Mouse (Mus musculus) CH12F3 (cell line): ENCODE measurements around the gene Tha1.

Experiments used
- in situ Hi-C: fragments of 300-500 bp; cut with MboI; formaldehyde crosslinking; loops from 2 replicates; pipeline ENCODE4 v1.14.3; 2020; ENCODE audit warnings: low sequenced_read_pairs

Tha1 gene

DNA sequence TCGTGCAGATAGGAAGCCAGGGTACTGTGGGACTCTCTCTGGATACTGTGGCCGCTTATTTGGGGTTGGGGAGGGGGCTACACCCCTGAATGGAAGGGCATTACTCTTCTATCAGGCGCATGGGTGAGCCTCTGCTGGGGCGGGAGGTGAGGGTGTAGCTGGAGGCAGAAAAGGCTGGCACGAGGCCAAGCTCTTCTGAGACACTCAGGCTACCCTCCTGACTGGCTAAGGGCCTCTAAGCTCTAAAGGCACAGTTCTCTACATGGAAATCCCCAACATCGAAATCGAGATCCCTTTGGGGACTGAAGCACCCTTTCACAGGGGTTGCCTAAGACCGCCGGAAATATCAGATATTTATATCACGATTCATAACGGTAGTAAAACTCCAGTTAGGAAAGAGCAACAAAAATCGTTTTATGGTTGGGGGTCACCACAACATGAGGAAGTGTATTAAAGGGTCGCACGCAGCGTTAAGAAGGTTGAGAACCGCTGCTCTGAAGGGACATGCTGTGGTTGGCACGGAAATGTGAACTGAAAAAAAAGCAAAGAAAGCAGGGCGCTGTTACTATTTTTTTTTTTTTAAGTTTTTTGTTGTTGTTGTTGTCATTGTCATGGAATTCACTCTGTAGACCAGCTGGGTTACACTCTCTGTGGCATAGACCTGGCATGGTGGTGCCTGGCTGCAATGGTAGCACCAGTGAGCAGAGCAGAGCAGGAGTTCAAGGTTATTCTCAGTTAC is 45.0 kb downstream of the Tha1 start:
- in situ Hi-C loops: no loop called here

DNA sequence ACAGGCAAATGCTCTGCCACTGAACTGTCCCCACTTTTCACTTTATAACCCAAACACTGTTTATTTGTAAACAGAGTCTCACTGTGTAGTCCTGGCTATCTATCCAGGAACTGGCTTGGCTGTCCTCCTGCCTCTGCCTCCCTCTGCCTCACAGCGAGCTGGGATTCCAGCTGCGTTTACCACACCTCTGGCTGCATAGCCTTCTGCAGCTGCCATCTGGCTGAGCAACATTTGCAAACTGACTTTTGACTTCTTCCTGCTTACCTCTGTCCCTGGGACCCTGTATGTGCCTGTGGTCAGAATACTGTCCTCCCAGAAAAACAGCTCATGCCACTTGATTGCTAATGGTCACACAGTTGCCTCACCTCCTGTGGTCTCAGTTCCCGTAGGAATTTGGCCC is 45.9 kb downstream of the Tha1 start:
- in situ Hi-C loops: no loop called here

DNA sequence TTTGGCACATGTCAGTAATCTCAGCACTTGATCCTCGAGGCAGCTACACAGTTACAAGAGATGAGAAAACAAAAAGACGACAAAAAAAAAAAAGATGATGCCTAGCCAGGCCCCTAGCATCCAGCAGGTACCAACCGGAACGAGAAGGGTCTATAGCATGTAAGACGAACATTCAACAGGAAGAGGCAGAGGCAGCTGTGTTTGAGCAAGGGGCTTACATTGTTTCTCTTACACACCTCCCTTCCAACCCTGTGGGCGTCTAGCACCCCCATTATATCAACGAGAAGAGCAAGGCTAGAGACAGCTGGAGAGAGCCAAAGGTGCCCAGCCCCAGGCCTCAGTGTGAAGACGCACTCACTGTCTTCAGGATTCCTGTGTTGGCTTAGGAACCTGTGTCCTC is 46.4 kb downstream of the Tha1 start:
- in situ Hi-C loops: no loop called here

DNA sequence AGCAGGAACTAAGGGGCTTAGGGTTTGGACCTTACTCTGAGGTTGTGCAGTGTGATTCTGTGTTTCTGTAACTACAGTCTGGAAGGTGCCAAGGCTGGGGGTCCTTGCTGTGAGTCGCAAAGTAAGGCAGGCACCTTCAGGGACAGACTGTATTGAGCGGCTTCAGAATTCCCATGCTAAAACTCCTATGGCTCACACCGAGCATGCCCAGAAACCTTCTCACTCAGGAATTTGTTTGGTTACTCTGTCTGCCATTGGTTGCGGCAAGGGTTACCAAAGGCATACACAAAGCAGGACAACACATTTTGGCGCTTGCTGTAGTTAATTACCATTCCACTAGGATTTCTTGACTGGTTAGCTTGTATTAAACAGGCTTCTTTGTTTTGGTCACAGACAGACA is 47.1 kb downstream of the Tha1 start:
- in situ Hi-C loops: no loop called here

DNA sequence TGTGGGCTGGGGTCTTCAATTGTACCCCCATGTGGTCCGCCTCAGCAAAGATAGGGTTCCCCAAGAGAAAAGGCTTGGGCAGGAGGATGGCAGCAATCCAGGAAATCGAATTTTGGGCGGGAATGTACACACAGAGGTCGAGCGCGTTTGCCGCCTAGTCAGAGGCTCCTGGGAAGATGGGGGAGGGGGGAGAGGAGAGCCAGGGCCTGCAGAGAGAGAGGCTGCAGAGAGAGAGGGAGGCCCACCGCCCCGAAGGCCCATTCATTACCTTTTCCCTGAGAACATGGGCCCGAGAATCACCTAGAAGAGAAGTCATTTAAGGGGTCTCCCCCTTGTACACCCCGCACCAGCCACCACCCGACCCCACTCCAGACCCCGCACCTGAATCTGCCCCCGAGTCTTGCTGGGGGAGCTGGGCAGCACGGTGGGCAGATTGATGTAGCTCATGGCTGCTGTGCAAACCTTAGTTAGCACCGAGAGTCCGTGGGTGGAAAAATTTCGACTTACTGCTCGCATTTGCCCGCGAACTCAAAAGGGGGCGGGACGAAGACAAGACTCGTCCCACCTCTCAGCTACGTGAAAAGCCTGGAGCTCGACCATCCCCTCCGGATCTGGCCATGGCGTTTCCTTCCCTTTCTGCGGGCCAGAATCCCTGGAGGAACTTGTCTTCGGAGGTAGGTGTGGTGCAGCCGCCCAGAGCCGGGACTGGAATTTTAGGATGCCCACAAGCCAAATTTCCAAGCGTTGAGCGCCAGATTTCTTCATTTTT is 47.8 kb downstream of the Tha1 start, which contains the start of the genes Afmid and Tk1:
Afmid (plus strand) TSS at position 592 of the 769 bp plus-strand sequence.
Tk1 (minus strand) TSS at position 760 of the 769 bp plus-strand sequence.
- in situ Hi-C loops: no loop called here

DNA sequence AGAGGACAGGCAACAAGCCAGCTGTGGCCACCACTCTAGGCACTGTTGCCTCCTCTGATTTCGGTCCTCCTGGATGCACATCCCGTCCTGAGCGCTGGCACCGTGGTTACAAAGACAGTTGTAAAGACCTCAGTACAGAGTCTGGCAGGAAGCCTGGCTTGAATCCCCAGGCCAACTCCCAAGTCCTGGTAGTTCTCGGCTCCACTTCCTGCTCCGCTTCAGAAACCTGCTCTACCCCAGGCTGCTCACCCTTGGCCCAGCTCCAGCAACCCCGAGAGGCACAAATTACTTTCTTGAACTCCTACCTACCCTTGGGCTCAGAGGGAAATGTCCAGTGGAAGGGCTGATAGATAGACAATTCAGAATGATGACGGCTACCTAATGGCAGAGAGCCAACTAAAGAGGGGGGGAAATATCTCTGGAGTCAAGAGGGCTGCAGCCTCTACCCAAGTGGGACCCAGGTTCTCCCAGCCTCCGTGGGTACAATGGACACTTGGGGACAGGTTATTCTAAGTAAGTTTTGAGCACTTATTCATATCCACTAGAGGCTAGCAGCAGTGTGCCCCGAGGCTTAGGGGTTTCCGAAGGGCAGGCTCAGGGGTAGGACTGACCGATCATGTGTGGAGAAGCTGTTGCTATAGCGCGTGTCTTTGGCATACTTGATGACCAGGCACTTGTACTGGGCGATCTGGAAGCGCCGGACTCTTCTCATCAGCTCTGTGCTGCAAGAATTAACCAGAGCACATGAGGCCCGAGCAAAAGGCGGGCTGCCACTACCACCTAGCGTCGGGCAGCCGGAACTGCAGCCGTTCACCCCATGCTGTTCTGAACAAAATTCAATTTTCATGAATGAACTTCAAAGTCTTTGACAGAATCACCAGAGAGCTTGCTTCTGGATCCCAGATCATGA is 49.0 kb downstream of the Tha1 start:
- in situ Hi-C loops: loop anchor here (5.0 kb wide), 1 partner anchor 117 kb away; no protein-coding TSS in a partner anchor

DNA sequence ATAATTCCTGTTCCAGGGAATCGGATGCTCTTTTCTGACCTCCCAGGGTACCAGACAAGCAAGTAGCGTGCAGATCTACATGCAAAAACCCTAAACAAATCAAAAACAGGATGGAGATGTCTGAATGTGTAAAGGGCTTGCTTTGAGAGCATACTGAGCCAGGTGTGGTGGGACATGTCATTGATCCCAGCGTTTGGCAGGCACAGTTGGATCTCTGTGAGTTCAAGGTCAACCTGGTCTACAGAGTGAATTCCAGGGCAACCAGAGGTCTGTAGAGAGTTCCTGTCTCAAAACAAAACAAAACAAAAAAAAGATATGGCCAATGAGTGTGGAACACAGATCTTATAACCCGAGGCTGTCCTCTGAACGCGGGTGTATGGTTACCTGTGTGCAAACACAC is 49.9 kb downstream of the Tha1 start:
- in situ Hi-C loops: loop anchor here (5.0 kb wide), 1 partner anchor 116 kb away; no protein-coding TSS in a partner anchor

DNA sequence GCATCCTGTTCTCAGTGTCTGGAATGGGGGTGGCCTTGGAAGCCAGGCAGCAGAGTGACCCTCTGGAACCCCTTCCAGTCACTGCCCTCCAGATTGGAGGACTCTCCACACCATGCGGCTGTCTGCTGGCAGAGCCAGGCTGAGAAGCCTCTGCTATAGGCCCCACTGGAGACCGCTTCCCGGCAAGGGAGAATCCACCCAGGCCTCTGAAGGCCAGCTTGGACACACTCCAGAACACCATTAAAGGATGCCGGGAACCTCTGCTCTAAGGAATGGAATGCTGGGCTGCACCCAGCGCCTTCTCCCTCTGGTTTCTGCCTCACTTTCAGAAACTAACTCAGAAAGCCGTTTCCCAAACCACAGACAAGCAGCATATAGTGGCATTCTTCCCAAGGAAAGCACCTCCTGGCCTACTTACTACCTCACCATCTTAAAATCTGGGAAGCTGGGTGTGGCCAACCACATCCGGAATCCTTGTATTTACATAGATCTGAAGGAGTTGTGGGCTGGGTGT is 50.5 kb downstream of the Tha1 start:
- in situ Hi-C loops: loop anchor here (5.0 kb wide), 1 partner anchor 115 kb away; no protein-coding TSS in a partner anchor

DNA sequence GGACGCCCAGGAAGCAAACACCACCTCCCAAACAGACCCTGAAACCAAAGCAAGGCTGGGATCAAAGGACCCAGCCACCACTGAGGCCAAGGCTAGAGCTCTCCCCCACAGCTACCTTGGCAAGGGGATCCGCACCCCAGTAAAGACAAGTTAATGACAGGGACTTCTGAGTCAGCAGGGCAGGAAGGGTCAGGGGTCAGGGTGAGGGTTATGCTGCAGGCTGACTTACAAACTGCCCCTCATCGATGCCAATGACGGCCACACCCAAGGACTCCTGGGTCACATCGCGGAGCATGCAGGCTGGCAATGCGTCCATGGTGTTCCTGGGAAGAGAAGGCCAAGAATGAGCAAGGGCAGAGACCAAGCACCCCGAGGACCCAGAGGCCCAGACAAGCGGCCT is 51.4 kb downstream of the Tha1 start:
- in situ Hi-C loops: loop anchor here (5.0 kb wide), 1 partner anchor 115 kb away; no protein-coding TSS in a partner anchor

DNA sequence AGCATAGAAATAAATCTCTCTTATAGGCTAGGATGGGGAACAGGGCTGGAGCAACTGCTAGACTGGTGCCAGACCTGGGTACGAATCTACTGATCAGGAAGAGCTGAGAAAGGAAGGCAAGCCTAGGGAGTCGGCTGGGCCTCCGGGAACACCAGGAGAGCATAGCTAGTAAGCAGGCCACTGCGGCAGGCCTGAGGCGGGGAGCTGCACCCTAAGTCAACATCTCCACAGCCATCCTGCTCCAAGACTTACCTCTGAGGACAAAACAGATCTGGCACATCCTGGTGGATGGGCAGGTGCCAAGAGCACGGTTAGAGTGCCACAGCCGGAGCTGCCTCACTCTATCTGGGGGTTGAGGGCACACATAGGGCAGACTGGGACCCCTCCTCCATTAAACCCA is 53.1 kb downstream of the Tha1 start:
- in situ Hi-C loops: loop anchor here (5.0 kb wide), 1 partner anchor 113 kb away; no protein-coding TSS in a partner anchor

DNA sequence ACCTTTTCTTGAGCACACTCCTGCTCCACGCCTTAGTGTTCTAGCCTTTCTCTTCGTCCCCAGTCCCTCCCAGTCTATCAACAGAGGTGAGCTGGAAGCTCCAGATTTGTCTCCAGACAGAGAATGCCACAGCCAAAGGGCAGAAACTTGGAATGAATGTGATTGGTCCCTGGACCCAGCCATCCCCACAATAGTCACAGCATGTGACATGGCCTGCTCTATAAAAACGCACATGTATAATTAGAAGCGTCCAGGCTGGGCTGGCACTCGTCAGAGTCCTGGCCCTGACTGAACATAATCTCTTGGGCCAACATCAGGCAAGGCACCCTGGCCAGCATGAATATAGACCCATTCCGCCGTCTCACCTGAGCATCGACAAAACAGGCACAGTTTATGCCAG is 54.2 kb downstream of the Tha1 start:
- in situ Hi-C loops: no loop called here
